Mouse (Mus musculus) lung, adult 10 weeks (tissue): Measurements from ENCODE around the gene Cfap52. TPM values are rescaled to one million over a fixed set of nuclear protein-coding genes. Genes with fewer than 3 reads are reported as not detected.

Experiments used
- polyA plus RNA-seq: library from polyadenylated mRNA; stranded (reverse); fragments of 350-450 nt; fragmentation: Illumina TruSeq; extraction: RNeasy Lipid Tissue Mini Kit (QIAGEN cat#74804); gene quantifications from one replicate; pipeline ENCODE4 v1.2.3, GENCODE M21; 2014; ENCODE audit warnings: low read depth, low replicate concordance; ENCODE audit not compliant: insufficient read depth

Cfap52 gene
- 10.0 TPM for polyA plus RNA-seq

DNA sequence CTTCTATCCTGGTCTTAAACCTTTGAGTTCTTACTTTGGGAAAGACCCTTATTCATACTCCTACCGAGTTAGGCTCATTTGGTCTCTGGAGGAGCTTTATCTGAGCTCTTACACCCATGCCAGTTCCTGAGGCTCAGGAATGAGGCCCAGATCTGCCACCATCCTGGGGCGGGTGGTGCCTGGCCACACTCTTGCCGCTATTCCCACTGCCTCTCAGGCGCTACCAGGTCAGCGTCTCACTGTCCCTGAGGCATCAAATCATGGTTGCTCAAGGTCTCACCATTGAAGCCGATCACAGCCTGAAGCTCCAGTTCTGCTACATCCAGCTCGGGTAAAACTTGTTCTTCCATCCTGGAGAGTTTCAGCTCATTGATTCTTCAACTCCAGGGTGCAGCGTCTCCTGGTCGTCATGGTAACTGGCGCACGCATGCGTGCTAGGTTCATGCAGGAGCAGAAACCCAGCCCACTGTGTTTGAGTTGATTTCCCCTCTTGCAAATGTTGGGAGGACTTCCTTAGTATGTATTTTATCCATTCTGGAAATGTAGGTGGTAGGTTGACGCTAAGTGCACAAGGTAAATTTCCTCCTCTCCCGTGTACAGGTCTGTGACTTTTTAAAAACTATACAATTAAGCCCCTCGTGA lies at the start of gene Cfap52:
TSS of gene Cfap52 (minus strand) at position 410 of the 642 bp plus-strand sequence.

DNA sequence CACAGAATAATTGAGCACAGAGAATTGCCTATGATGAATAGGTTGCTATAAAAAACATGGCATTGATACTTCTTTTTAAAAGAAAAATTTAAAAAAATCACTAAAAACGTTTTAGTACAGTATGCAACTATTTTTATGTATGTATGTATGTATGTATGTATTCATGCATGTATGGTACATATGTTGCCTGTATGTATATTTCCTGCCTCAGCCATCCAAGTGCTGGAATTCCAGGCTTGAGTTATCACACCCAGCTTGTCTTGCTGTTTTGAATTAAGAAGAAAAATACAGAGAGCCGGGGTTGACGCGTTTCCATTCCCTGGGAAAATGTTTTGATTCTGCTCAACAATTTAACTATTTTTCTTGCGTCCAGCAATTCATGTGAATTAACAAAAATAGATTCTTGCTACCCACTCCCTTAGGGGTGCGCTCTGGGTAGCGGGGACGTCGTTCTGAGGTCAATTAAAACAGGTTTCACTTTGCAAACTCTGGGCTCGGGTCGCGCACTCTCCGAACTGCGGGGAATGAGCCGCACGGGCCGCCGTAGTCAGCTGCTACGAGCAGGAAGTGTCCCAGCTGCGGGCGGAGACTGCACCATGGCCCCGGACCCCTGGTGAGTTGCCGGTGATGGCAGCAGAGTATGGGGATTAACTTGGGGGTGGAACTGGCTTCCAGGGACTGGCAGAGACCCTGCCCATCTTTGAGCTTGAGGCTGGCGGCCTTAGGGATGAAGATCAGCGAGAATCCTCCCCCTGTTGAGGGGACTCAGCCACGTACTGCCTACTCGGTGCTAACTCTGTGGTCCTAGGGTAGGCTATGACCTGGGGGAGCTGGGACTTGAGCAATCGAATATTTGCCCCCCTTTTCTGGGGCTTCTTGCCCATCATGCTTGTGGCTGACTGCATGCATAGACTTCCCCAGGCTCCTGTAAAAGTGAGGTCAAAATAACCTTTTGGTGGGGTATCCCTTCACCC lies 741 bp upstream of the Cfap52 start, which contains the start of gene Stx8:
TSS of gene Stx8 (plus strand) at position 289 of the 974 bp plus-strand sequence.

DNA sequence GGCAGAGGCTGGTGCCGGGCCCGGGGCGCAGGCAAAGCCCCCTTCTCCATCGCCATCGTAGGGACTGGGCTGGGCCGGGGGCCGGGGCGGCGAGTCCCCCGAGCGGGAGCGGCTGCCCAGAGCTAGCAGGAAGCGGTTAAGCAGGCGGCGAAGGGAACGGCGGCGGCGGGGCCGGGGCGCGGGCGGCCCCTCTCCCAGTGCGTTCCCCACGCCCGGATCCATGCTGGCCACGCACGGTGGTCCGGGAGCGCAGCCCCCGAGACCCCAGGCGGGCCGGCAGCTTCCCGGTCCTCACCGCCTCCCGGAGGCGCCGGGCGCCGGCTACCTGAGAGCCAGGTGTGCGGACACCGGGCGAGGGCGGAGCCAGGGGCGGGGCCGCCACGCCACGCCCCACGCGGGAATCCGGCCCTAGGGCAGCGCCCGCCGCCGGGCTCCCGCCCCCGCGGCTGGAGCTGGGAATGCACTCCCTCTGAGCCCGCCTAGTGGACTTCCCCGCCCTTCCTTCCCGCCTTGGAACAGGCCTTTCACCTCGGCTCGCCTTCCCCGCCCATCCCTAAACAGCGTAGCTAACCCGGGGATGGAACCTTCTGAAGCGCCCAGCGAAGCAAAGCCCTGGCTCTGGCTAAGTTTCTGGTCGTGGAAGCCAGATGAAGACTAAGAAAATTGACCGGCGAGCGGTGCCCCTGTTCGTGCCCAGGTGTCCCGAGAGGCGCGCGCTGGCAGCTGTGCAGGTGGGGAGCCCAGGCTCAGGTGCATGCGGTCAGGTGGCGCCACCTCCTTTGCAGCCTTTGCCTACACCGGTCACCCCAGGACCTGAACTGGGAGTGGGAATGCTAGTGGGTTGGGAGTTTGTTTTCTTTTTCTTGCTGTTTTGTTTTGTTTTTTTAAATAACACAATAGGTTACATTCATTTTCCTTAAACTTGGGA lies 43.4 kb downstream of the Cfap52 start, which contains the start of gene Usp43:
TSS of gene Usp43 (minus strand) at position 327 of the 928 bp plus-strand sequence.

Other genes with a start within 250 kb of the Cfap52 start
- gene Glp2r, start 194.5 kb downstream of the Cfap52 start, polyA plus RNA-seq = not detected
- not detected for gene Gsg1l2, start 191.0 kb downstream of the Cfap52 start, polyA plus RNA-seq
- 6.0 TPM for gene Dhrs7c, start 167.5 kb downstream of the Cfap52 start, polyA plus RNA-seq
- 4.2 TPM for gene Usp43, start 43.5 kb downstream of the Cfap52 start, polyA plus RNA-seq
- gene Stx8, start 542 bp upstream of the Cfap52 start, polyA plus RNA-seq = 42.4 TPM